Mouse (Mus musculus): ENCODE data around the gene Slc31a2. TPM values are rescaled to one million over a fixed set of nuclear protein-coding genes. Genes with fewer than 3 reads are reported as not detected.

Gene Slc31a2
- total and polyA plus RNA-seq, 3 experiments = 6.2 to 8.6 (median 6.9) TPM

- no peak overlapping the region for H3K9ac ChIP-seq (ENCODE audit: insufficient read depth, low read depth)
- H3K27me3 ChIP-seq (replicated peaks) = no peaks in the 10 kb centered on the region
- 0 out of 4 replicates have a peak, but pooled peaks cover 0 to 5% of the 10 kb centered on the region in 2 experiments for H3K4me1 ChIP-seq (ENCODE audit: control insufficient read depth in 1 of 2, insufficient read depth in 2 of 2)
- TF ChIP-seq RAD21 (IDR thresholded peaks at IDR 0.05; ENCODE audit: low read depth, low read length) = no peak
- TF ChIP-seq KAT2A (IDR thresholded peaks at IDR 0.05; ENCODE audit: insufficient replicate concordance, low read length) = no peak
- no peak for TF ChIP-seq RCOR1 (conservative IDR thresholded peaks at IDR 0.05; ENCODE audit: low read depth, low read length)
- no peak for TF ChIP-seq USF1 (IDR thresholded peaks at IDR 0.05; ENCODE audit: low read depth, low read length)
- no peak for DNase-seq (ENCODE audit: extremely low read depth)
- in situ Hi-C loops (cut with MboI; ENCODE audit: low pct_ligation_motif_present, low pct_unique_long_range_greater_than_20kb, low sequenced_read_pairs) (no loop called here), dilution Hi-C loops (cut with MboI; ENCODE audit: extremely low pct_ligation_motif_present, extremely low pct_unique_long_range_greater_than_20kb, low sequenced_read_pairs) (no loop called here)
- H3K4me2 ChIP-seq (ENCODE audit: insufficient read depth, low read depth, poor library complexity, severe bottlenecking) = no peak overlapping the region
- no peaks in the 10 kb centered on the region for H3K9me3 ChIP-seq (replicated peaks; ENCODE audit: low read length)
- no peak overlapping the region for H3K4me3 ChIP-seq (replicated peaks in 1 of 3; ENCODE audit: low read depth in 2 of 3, low read length in 2 of 3, poor library complexity in 1 of 3)
- no peaks in the 10 kb centered on the region for H3K79me2 ChIP-seq (replicated peaks; ENCODE audit: control insufficient read depth, extremely low read depth, insufficient read depth, poor library complexity, severe bottlenecking)
- no peaks in the 10 kb centered on the region for H3K36me3 ChIP-seq (replicated peaks in 1 of 2; ENCODE audit: control insufficient read depth in 1 of 2, insufficient read depth in 1 of 2, low read length in 1 of 2)
- no peak overlapping the region for H3K27ac ChIP-seq (ENCODE audit: insufficient read depth, low read depth)
Observed at GRCm38 (mm10) chr4:62276642-62277041, 14.3 kb downstream of the Slc31a2 start.

- no peaks in the 10 kb centered on the region for H3K9me3 ChIP-seq (replicated peaks; ENCODE audit: low read length)
- TF ChIP-seq MEF2A (IDR thresholded peaks at IDR 0.05; ENCODE audit: borderline replicate concordance, low read depth, low read length) (no peak), CTCF (conservative IDR thresholded peaks at IDR 0.05 in 1 of 2, IDR thresholded peaks at IDR 0.05 in 1 of 2; ENCODE audit: low read depth in 2 of 2, low read length in 2 of 2) (peak in 1 of 2 experiments; percentile 25; a peak in 1 of 4 replicates)
- dilution Hi-C loops (cut with MboI; ENCODE audit: extremely low pct_ligation_motif_present, extremely low pct_unique_long_range_greater_than_20kb, low sequenced_read_pairs) = no loop called here
- H3K4me2 ChIP-seq (ENCODE audit: insufficient read depth, low read depth, poor library complexity, severe bottlenecking) = no peak overlapping the region
- H3K4me3 ChIP-seq (replicated peaks in 1 of 3; ENCODE audit: low read depth in 2 of 3, low read length in 2 of 3, poor library complexity in 1 of 3) = no peak overlapping the region
- in situ Hi-C loops (cut with MboI; ENCODE audit: low pct_ligation_motif_present, low pct_unique_long_range_greater_than_20kb, low sequenced_read_pairs) = no loop called here
- H3K27ac ChIP-seq (ENCODE audit: insufficient read depth, low read depth) = no peak overlapping the region
- peaks cover 2 to 5% of the 10 kb centered on the region in 2 experiments; a peak in 2 of 4 replicates for H3K4me1 ChIP-seq (ENCODE audit: control insufficient read depth in 1 of 2, insufficient read depth in 2 of 2)
- no peaks in the 10 kb centered on the region for H3K36me3 ChIP-seq (replicated peaks in 1 of 2; ENCODE audit: control insufficient read depth in 1 of 2, insufficient read depth in 1 of 2, low read length in 1 of 2)
- no peaks in the 10 kb centered on the region for H3K27me3 ChIP-seq (replicated peaks)
- no peak for DNase-seq (ENCODE audit: extremely low read depth)
- H3K9ac ChIP-seq (ENCODE audit: insufficient read depth, low read depth) = no peak overlapping the region
- no peaks in the 10 kb centered on the region for H3K79me2 ChIP-seq (replicated peaks; ENCODE audit: control insufficient read depth, extremely low read depth, insufficient read depth, poor library complexity, severe bottlenecking)
Observed at GRCm38 (mm10) chr4:62277222-62277621, 14.9 kb downstream of the Slc31a2 start.

- H3K79me2 ChIP-seq (replicated peaks; ENCODE audit: control insufficient read depth, extremely low read depth, insufficient read depth, poor library complexity, severe bottlenecking) = no peaks in the 10 kb centered on the region
- dilution Hi-C loops (cut with MboI; ENCODE audit: extremely low pct_ligation_motif_present, extremely low pct_unique_long_range_greater_than_20kb, low sequenced_read_pairs) (no loop called here), in situ Hi-C loops (cut with MboI; ENCODE audit: low pct_ligation_motif_present, low pct_unique_long_range_greater_than_20kb, low sequenced_read_pairs) (no loop called here)
- H3K27ac ChIP-seq (ENCODE audit: insufficient read depth, low read depth) = no peak overlapping the region
- no peak overlapping the region for H3K9ac ChIP-seq (ENCODE audit: insufficient read depth, low read depth)
- TF ChIP-seq ZC3H11A (IDR thresholded peaks at IDR 0.05; ENCODE audit: low read depth, low read length) (no peak), PAX5 (IDR thresholded peaks at IDR 0.05; ENCODE audit: low read length) (no peak), POLR2AphosphoS2 (IDR thresholded peaks at IDR 0.05; ENCODE audit: low read depth, low read length) (no peak), CTCF (conservative IDR thresholded peaks at IDR 0.05 in 1 of 2, IDR thresholded peaks at IDR 0.05 in 1 of 2; ENCODE audit: low read depth in 2 of 2, low read length in 2 of 2) (0 out of 4 replicates have a peak, but pooled peaks of 1 of the 2 experiments have one; percentile 5), RAD21 (IDR thresholded peaks at IDR 0.05; ENCODE audit: low read depth, low read length) (no peak)
- H3K4me3 ChIP-seq (replicated peaks in 1 of 3; ENCODE audit: low read depth in 2 of 3, low read length in 2 of 3, poor library complexity in 1 of 3) = no peak overlapping the region
- H3K4me2 ChIP-seq (ENCODE audit: insufficient read depth, low read depth, poor library complexity, severe bottlenecking) = no peak overlapping the region
- no peaks in the 10 kb centered on the region for H3K9me3 ChIP-seq (replicated peaks; ENCODE audit: low read length)
- no peak for DNase-seq (ENCODE audit: extremely low read depth)
- H3K36me3 ChIP-seq (replicated peaks in 1 of 2; ENCODE audit: control insufficient read depth in 1 of 2, insufficient read depth in 1 of 2, low read length in 1 of 2) = no peaks in the 10 kb centered on the region
- peaks cover 9 to 10% of the 10 kb centered on the region in 2 experiments; a peak in 3 of 4 replicates for H3K4me1 ChIP-seq (ENCODE audit: control insufficient read depth in 1 of 2, insufficient read depth in 2 of 2)
- H3K27me3 ChIP-seq (replicated peaks) = no peaks in the 10 kb centered on the region
Observed at GRCm38 (mm10) chr4:62278081-62278480, 15.7 kb downstream of the Slc31a2 start.
